Mouse (Mus musculus): ENCODE measurements around the gene Gatb.

- TF ChIP-seq CTCF (IDR thresholded peaks at IDR 0.05; ENCODE audit: insufficient read depth, low read depth, low read length) (no peak), POLR2A (IDR thresholded peaks at IDR 0.05; ENCODE audit: insufficient read depth, low read depth, low read length) (no peak)
Measured at GRCm38 (mm10) chr3:85564603-85565002, 9.3 kb upstream of the Gatb start.
